Mouse (Mus musculus) embryonic facial prominence, embryonic 12.5 days (tissue): ENCODE results near the gene Abhd15. TPM values are rescaled to one million over a fixed set of nuclear protein-coding genes. Genes with fewer than 3 reads are reported as not detected.

Source experiments
- ATAC-seq: fragments of 200-750 bp; cut with Nextera tagmentation; 2 replicates; pipeline ENCODE4 v1.8.0; 2017; ENCODE audit not compliant: insufficient number of reproducible peaks, insufficient read depth, low FRiP score, low TSS enrichment
- H3K27ac ChIP-seq: fragments of 300-500 bp; sonication (generic); 2 replicates; pipeline ENCODE4 v1.5.1; 2016; ENCODE audit warnings: mild to moderate bottlenecking
- H3K27me3 ChIP-seq: fragments of 300-500 bp; sonication (generic); 2 replicates; pipeline ENCODE4 v1.6.1; 2016; ENCODE audit warnings: mild to moderate bottlenecking, moderate library complexity
- H3K36me3 ChIP-seq: fragments of 300-500 bp; sonication (generic); 2 replicates; pipeline ENCODE4 v1.6.1; 2016; ENCODE audit warnings: mild to moderate bottlenecking
- H3K4me1 ChIP-seq: fragments of 300-500 bp; sonication (generic); 2 replicates; pipeline ENCODE4 v1.6.1; 2016
- H3K4me2 ChIP-seq: fragments of 300-500 bp; sonication (generic); replicated peaks from 2 replicates; pipeline ENCODE4 v1.6.1; 2016; ENCODE audit warnings: mild to moderate bottlenecking, moderate library complexity
- H3K4me3 ChIP-seq: fragments of 300-500 bp; sonication (generic); 2 replicates; pipeline ENCODE4 v1.5.1; 2016; ENCODE audit warnings: mild to moderate bottlenecking
- H3K9ac ChIP-seq: fragments of 300-500 bp; sonication (generic); 2 replicates; pipeline ENCODE4 v1.6.1; 2016; ENCODE audit warnings: mild to moderate bottlenecking, moderate library complexity
- H3K9me3 ChIP-seq: fragments of 300-500 bp; sonication (generic); 2 replicates; pipeline ENCODE4 v1.6.1; 2016; ENCODE audit warnings: mild to moderate bottlenecking, moderate library complexity
- WGBS: fragments of 180-500 bp; shearing (Covaris S2); methylation state at CpG from one replicate; pipeline ENCODE4 v1.1.7; 2016; 5-methylcytosine and 5-hydroxymethylcytosine counted together
- polyA plus RNA-seq: library from polyadenylated mRNA; unstranded; fragments of >200 nt; fragmentation: Nextera tagmentation; extraction: Ambion mirVana; gene quantifications from 2 replicates; pipeline ENCODE4 v1.2.1, GENCODE M21; 2016

The Abhd15 gene
- 2.8 and 2.9 TPM in 2 replicates for polyA plus RNA-seq

GRCm38 (mm10) chr11:77514832-77515636 lies at the start of gene Abhd15:
TSS of gene Abhd15 (plus strand) at chr11:77515121.
- H3K27ac ChIP-seq, result no peak within 1 kb of the TSS
- WGBS, result under 1% methylated on average over 71 of the region's 72 CpGs

DNA sequence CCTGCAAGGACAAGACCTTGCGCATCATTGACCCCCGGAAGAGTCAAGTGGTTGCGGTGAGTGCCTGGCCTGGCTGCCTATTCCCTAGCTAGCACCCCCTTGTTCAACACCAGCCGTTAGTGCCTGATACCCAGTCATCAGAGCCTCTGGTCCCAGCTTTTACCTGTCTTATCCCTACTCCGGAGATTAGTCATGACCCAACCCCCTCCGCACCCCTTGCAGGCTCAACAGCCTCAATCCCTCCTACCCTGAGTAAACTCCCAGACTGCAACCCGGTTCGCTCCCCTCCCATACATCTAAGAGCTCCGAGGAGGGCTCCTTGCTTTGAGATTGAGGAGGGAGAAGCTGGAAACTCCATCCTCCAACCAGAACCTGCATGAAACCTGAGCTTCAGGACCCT lies 48.4 kb upstream of the Abhd15 start:
- peaks cover 9% of the 10 kb centered on the region for H3K4me1 ChIP-seq
- H3K9ac ChIP-seq, result no peak overlapping the region
- no peak overlapping the region for H3K4me3 ChIP-seq
- H3K27ac ChIP-seq, result no peak overlapping the region
- no peak for ATAC-seq
- no peaks in the 10 kb centered on the region for H3K9me3 ChIP-seq
- H3K27me3 ChIP-seq, result peaks cover 79% of the 10 kb centered on the region
- 35% methylated on average over 9 of the region's 9 CpGs for WGBS
- H3K4me2 ChIP-seq, result no peak overlapping the region
- peaks cover 15% of the 10 kb centered on the region for H3K36me3 ChIP-seq

More at GRCm38 (mm10) chr11:77514832-77515636, at the start of gene Abhd15:
- H3K4me1 ChIP-seq, result peaks cover 35% of the 10 kb centered on the region
- H3K4me3 ChIP-seq, result peak within 1 kb of the TSS; percentile 74
- no peaks in the 10 kb centered on the region for H3K36me3 ChIP-seq
- peaks cover 24% of the 10 kb centered on the region for H3K27me3 ChIP-seq
- peak; percentile 22; the same call in 1 of the 2 replicates for ATAC-seq
- H3K9me3 ChIP-seq, result no peaks in the 10 kb centered on the region
- peak within 1 kb of the TSS; percentile 53 for H3K9ac ChIP-seq
- H3K4me2 ChIP-seq, result peak within 1 kb of the TSS; percentile 98

DNA sequence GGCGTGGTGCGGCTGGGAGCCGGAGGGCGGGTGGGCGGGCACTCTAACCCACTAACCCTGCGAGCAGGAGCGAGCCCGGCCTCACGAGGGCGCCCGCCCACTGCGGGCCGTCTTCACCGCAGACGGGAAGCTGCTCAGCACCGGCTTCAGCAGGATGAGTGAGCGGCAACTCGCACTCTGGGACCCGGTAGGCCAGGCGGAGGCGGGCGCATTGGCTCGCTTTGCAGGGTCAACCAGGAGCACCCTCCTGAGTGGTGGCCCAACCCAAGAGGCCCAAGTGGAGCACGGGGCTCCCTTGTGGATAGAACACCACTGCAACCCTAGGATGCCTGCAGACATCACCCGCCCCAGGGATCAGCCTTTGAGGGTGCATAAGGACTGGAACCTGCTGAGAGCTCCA lies 47.8 kb upstream of the Abhd15 start:
- peak overlapping the region; percentile 21; the same call in 1 of the 2 replicates for H3K4me2 ChIP-seq
- peaks cover 5% of the 10 kb centered on the region for H3K4me1 ChIP-seq
- peaks cover 73% of the 10 kb centered on the region for H3K27me3 ChIP-seq
- H3K9me3 ChIP-seq, result no peaks in the 10 kb centered on the region
- H3K36me3 ChIP-seq, result peaks cover 21% of the 10 kb centered on the region
- ATAC-seq, result no peak
- WGBS, result 4% methylated on average over 25 of the region's 25 CpGs
- H3K27ac ChIP-seq, result no peak overlapping the region
- H3K9ac ChIP-seq, result no peak overlapping the region
- 0 out of 2 replicates have a peak overlapping the region, but pooled peaks have one; percentile 9 for H3K4me3 ChIP-seq

- H3K27ac ChIP-seq, result no peak overlapping the region
- no peak overlapping the region for H3K9ac ChIP-seq
- WGBS, result 8% methylated on average over 20 of the region's 20 CpGs
- H3K36me3 ChIP-seq, result peaks cover 27% of the 10 kb centered on the region
- H3K27me3 ChIP-seq, result peaks cover 67% of the 10 kb centered on the region
- peak overlapping the region; percentile 27 for H3K4me2 ChIP-seq
- peaks cover 5% of the 10 kb centered on the region for H3K4me1 ChIP-seq
- no peak for ATAC-seq
- no peaks in the 10 kb centered on the region for H3K9me3 ChIP-seq
- no peak overlapping the region for H3K4me3 ChIP-seq
These were observed 47.1 kb upstream of the Abhd15 start for GRCm38 (mm10) chr11:77467784-77468183.

- Histone ChIP-seq H3K36me3 (peaks cover 32% of the 10 kb centered on the region), H3K9me3 (no peaks in the 10 kb centered on the region), H3K4me1 (peaks cover 5% of the 10 kb centered on the region), H3K27me3 (peaks cover 61% of the 10 kb centered on the region), H3K4me2 (no peak overlapping the region), H3K9ac (no peak overlapping the region), H3K27ac (no peak overlapping the region), H3K4me3 (no peak overlapping the region)
- ATAC-seq, result no peak
- 84% methylated on average over 9 of the region's 9 CpGs for WGBS
These were observed 46.5 kb upstream of the Abhd15 start for GRCm38 (mm10) chr11:77468397-77468796.

DNA sequence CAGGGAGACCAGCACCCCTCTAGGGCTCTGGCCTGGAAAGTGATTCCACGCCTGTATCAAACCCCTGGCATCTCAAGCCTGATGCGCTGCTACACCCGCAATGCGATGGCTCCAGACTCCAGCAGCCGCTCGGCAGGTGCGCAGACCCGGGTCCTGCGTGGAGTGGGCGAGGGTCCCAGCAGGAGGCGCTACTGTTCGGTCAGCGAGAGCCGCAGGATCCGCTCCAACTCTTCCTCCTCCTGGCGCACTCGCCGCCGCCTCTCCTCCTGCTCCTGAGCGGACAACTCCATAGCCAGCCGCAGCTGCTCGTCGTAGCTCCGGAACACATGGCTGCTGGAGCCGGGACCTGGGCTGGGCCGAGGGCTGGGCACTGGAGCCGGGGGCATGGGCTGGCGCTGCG lies 43.5 kb upstream of the Abhd15 start:
- peaks cover 5% of the 10 kb centered on the region for H3K4me1 ChIP-seq
- no peak overlapping the region for H3K4me3 ChIP-seq
- H3K36me3 ChIP-seq, result peaks cover 49% of the 10 kb centered on the region
- ATAC-seq, result no peak
- peaks cover 32% of the 10 kb centered on the region for H3K27me3 ChIP-seq
- H3K9ac ChIP-seq, result no peak overlapping the region
- no peak overlapping the region for H3K27ac ChIP-seq
- 79% methylated on average over 29 of the region's 29 CpGs for WGBS
- H3K4me2 ChIP-seq, result no peak overlapping the region
- H3K9me3 ChIP-seq, result no peaks in the 10 kb centered on the region

DNA sequence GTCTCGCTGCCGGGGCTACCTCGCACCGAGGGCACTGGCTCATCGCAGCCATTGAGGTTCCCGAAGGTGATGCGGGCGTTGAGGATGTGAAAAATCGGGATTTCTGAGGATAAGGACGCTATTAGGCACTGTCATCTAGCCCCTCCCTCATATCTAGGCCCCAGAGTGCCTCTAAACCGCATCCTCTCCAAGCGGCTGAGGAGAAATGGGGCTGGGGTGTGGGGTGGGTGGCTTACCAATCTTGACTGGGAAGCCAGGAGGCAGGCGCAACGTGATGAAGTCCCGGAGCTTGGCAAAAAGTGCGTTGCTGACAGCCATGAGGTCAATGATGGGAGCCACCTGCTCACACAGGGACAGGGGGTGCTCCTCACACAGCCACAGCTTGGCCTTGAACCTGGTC lies 42.1 kb upstream of the Abhd15 start:
- WGBS, result 89% methylated on average over 16 of the region's 16 CpGs
- ATAC-seq, result no peak
- peaks cover 49% of the 10 kb centered on the region for H3K36me3 ChIP-seq

DNA sequence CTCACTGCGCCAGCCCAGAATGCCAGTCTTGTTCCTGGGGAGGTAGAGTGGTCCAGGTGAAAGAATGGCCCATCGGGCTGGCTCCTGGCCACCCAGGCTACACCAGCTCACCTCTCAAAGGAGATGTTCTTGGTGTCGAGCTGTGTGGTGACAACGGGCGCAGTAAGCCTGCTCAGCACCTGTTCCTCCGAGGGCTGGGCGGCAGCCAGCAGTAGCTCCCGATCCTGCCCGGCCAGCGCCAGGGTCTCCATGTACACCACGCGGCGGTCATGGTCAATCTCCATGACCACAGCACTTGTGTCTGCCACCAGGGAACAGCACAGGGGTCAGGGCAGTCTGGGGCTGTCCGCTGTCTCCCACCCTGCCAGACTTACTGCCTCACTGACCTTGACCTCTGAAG lies 38.7 kb upstream of the Abhd15 start:
- H3K9ac ChIP-seq, result no peak overlapping the region
- H3K36me3 ChIP-seq, result peaks cover 37% of the 10 kb centered on the region
- 96% methylated on average over 14 of the region's 14 CpGs for WGBS
- no peaks in the 10 kb centered on the region for H3K27me3 ChIP-seq
- no peak overlapping the region for H3K27ac ChIP-seq
- H3K4me2 ChIP-seq, result no peak overlapping the region
- H3K4me1 ChIP-seq, result no peaks in the 10 kb centered on the region
- no peak for ATAC-seq
- H3K9me3 ChIP-seq, result no peaks in the 10 kb centered on the region
- H3K4me3 ChIP-seq, result no peak overlapping the region

More for the DNA sequence above, 42.1 kb upstream of the Abhd15 start:
- no peak overlapping the region for H3K4me2 ChIP-seq
- no peaks in the 10 kb centered on the region for H3K9me3 ChIP-seq
- H3K4me1 ChIP-seq, result no peaks in the 10 kb centered on the region; the same call in 1 of the 2 replicates
- no peak overlapping the region for H3K4me3 ChIP-seq
- no peak overlapping the region for H3K9ac ChIP-seq
- H3K27ac ChIP-seq, result no peak overlapping the region
- H3K27me3 ChIP-seq, result peaks cover 18% of the 10 kb centered on the region

DNA sequence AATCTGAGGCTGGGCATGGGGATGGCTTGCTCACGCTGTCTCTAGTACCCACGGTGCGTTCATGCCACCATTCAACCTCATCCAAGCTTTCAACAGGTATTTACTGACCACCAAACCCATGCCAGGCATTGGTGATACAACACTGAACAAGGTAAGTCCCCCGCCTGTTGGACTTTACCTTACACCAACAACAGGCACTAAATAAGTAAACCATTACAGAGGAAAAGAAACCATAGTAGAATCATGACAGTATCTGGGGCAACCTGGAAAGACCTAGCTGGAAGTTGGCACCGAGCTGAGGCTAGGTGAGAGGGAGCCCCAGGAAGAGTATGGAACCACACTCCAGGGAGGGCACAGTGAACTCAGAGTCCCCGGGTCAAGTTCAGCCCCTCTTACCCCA lies 38.0 kb upstream of the Abhd15 start:
- H3K36me3 ChIP-seq, result peaks cover 31% of the 10 kb centered on the region
- ATAC-seq, result no peak

GRCm38 (mm10) chr11:77483043-77483442 lies 31.9 kb upstream of the Abhd15 start:
- Histone ChIP-seq H3K36me3 (no peaks in the 10 kb centered on the region), H3K27me3 (no peaks in the 10 kb centered on the region), H3K9ac (no peak overlapping the region), H3K9me3 (no peaks in the 10 kb centered on the region), H3K4me2 (no peak overlapping the region), H3K27ac (no peak overlapping the region), H3K4me3 (no peak overlapping the region), H3K4me1 (peaks cover 29% of the 10 kb centered on the region)
- no peak for ATAC-seq
- 73% methylated on average over 3 of the region's 3 CpGs for WGBS

More for the DNA sequence above, 38.0 kb upstream of the Abhd15 start:
- WGBS, result 93% methylated on average over 6 of the region's 6 CpGs
- H3K9ac ChIP-seq, result no peak overlapping the region
- H3K27ac ChIP-seq, result no peak overlapping the region
- H3K4me1 ChIP-seq, result no peaks in the 10 kb centered on the region
- no peak overlapping the region for H3K4me2 ChIP-seq
- H3K9me3 ChIP-seq, result no peaks in the 10 kb centered on the region
- H3K27me3 ChIP-seq, result no peaks in the 10 kb centered on the region
- no peak overlapping the region for H3K4me3 ChIP-seq

- Histone ChIP-seq H3K36me3 (no peaks in the 10 kb centered on the region), H3K9ac (no peak overlapping the region), H3K27me3 (no peaks in the 10 kb centered on the region), H3K4me2 (no peak overlapping the region), H3K4me1 (peaks cover 35% of the 10 kb centered on the region), H3K27ac (no peak overlapping the region), H3K4me3 (no peak overlapping the region), H3K9me3 (no peaks in the 10 kb centered on the region)
- 74% methylated on average over 11 of the region's 11 CpGs for WGBS
- ATAC-seq, result no peak
These were observed 31.2 kb upstream of the Abhd15 start for GRCm38 (mm10) chr11:77483510-77484255.

GRCm38 (mm10) chr11:77485229-77485628 lies 29.7 kb upstream of the Abhd15 start:
- Histone ChIP-seq H3K27ac (peak overlapping the region; percentile 51), H3K4me2 (no peak overlapping the region), H3K27me3 (no peaks in the 10 kb centered on the region), H3K4me1 (peaks cover 40% of the 10 kb centered on the region), H3K4me3 (no peak overlapping the region), H3K9me3 (no peaks in the 10 kb centered on the region), H3K36me3 (no peaks in the 10 kb centered on the region), H3K9ac (no peak overlapping the region)
- ATAC-seq, result no peak
- WGBS, result 48% methylated on average over 6 of the region's 6 CpGs
